Mouse (Mus musculus): ENCODE measurements around the gene Nipal4. TPM values are rescaled to one million over a fixed set of nuclear protein-coding genes. Genes with fewer than 3 reads are reported as not detected.

Gene Nipal4
- polyA plus RNA-seq, 1 experiment from 2014 or later = 1.1 TPM

DNA sequence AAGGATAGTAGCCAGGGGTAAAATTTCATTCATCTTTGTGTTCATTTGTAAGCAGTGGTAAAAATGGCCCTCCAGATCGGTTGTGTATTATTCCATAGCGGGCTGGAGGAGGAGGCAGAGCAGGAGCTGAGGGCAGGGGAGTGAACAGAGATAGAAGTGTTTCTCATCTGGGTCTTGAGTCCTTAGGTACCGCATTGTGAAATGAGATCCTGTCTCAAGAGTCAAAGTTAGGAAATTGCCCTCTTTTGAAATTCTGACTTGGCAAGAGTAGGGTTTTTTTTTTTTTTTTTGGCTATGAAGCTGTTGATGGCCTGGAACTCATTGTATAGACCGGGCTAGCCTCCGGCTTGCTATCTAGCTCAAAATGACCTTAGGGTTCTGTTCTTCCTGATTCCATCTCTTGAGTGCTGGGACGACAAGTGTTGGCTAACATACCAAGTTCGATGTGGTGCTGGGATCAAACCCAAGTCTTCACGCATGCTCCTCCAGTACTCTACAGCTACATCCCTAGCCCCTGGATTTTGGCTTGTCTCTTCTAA, 42.9 kb downstream of the Nipal4 start:
- no peak for ATAC-seq
- Histone ChIP-seq H3K4me1 (replicated peaks) (no peaks in the 10 kb centered on the region), H3K4me2 (replicated peaks) (no peak overlapping the region), H3K9me3 (no peaks in the 10 kb centered on the region), H3K27me3 (no peaks in the 10 kb centered on the region), H3K36me3 (peaks cover 60% of the 10 kb centered on the region), H3K4me3 (replicated peaks) (no peak overlapping the region), H3K27ac (no peak overlapping the region), H3K9ac (replicated peaks) (no peak overlapping the region)
- 93% methylated on average over 8 of the region's 8 CpGs for WGBS

DNA sequence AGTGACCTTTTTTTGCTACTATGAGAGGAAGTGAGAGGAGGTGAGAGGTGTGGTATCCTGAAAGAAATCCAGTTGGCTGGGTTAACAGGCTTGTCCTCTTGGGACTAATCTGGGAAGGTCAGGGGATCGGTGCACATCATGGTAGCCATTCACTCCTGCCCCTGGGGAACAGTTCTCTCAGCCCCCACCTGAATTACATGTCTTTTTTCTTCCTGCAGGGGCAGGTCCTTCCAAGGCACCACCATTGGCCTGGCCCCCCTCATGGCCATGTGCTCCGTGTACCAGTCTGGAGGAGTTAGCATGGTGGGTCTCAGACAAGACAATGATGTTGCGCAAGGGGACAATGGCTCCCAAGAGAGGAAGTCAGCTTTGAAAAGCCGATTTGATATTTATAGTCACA, 43.4 kb downstream of the Nipal4 start:
- no peaks in the 10 kb centered on the region for H3K27me3 ChIP-seq
- no peaks in the 10 kb centered on the region for H3K9me3 ChIP-seq
- no peak overlapping the region for H3K27ac ChIP-seq
- 94% methylated on average over 4 of the region's 4 CpGs for WGBS
- no peak overlapping the region for H3K4me3 ChIP-seq (replicated peaks)
- no peak overlapping the region for H3K9ac ChIP-seq (replicated peaks)
- no peak overlapping the region for H3K4me2 ChIP-seq (replicated peaks)
- no peaks in the 10 kb centered on the region for H3K4me1 ChIP-seq (replicated peaks)
- peaks cover 63% of the 10 kb centered on the region for H3K36me3 ChIP-seq
- no peak for ATAC-seq

DNA sequence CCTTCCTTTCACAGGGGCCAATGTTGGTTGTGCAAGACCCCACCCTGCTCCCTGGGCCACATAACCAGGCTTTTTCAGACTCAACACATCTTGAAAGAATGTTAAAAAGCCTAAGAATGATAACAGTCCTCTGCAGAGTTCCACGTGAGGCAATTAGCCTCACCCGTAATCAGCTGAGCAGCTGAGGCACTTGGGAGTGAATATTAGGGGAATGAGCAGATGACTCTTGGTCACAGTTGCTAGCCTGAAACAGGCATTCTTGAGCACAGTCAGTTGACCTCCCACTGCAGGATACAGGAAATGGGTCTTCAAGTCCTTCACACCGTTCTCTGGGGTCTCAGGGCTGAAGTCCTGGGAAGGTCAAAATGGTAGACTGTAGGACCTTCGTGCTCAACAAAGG, 44.6 kb downstream of the Nipal4 start:
- Histone ChIP-seq H3K9ac (replicated peaks) (no peak overlapping the region), H3K36me3 (peaks cover 54% of the 10 kb centered on the region), H3K4me3 (replicated peaks) (no peak overlapping the region), H3K27me3 (no peaks in the 10 kb centered on the region), H3K27ac (no peak overlapping the region), H3K4me2 (replicated peaks) (no peak overlapping the region), H3K4me1 (replicated peaks) (no peaks in the 10 kb centered on the region), H3K9me3 (no peaks in the 10 kb centered on the region)
- 83% methylated on average over 4 of the region's 4 CpGs for WGBS
- ATAC-seq = no peak

GRCm38 (mm10) chr11:46120084-46120483, 46.2 kb downstream of the Nipal4 start:
- H3K4me2 ChIP-seq (replicated peaks) = no peak overlapping the region
- ATAC-seq = no peak
- no peak overlapping the region for H3K9ac ChIP-seq (replicated peaks)
- H3K36me3 ChIP-seq = peaks cover 52% of the 10 kb centered on the region
- H3K4me3 ChIP-seq (replicated peaks) = no peak overlapping the region
- no peak overlapping the region for H3K27ac ChIP-seq
- no peaks in the 10 kb centered on the region for H3K9me3 ChIP-seq
- no peaks in the 10 kb centered on the region for H3K4me1 ChIP-seq (replicated peaks)
- WGBS = 92% methylated on average over 10 of the region's 10 CpGs
- H3K27me3 ChIP-seq = no peaks in the 10 kb centered on the region

- WGBS = 31% methylated on average over 4 of the region's 4 CpGs
- no peak for ATAC-seq
- Histone ChIP-seq H3K36me3 (peaks cover 50% of the 10 kb centered on the region), H3K9ac (replicated peaks) (no peak overlapping the region), H3K4me1 (replicated peaks) (no peaks in the 10 kb centered on the region), H3K27ac (no peak overlapping the region), H3K27me3 (no peaks in the 10 kb centered on the region), H3K9me3 (no peaks in the 10 kb centered on the region), H3K4me3 (replicated peaks) (no peak overlapping the region), H3K4me2 (replicated peaks) (no peak overlapping the region)
Observed at GRCm38 (mm10) chr11:46119624-46120023, 46.7 kb downstream of the Nipal4 start.

GRCm38 (mm10) chr11:46116510-46116909, 49.8 kb downstream of the Nipal4 start:
- no peaks in the 10 kb centered on the region for H3K27me3 ChIP-seq
- H3K9me3 ChIP-seq = no peaks in the 10 kb centered on the region
- no peak for ATAC-seq
- H3K4me3 ChIP-seq (replicated peaks) = no peak overlapping the region
- 94% methylated on average over 2 of the region's 2 CpGs for WGBS
- no peak overlapping the region for H3K27ac ChIP-seq
- no peak overlapping the region for H3K4me2 ChIP-seq (replicated peaks)
- H3K9ac ChIP-seq (replicated peaks) = no peak overlapping the region
- no peaks in the 10 kb centered on the region for H3K4me1 ChIP-seq (replicated peaks)
- peaks cover 40% of the 10 kb centered on the region for H3K36me3 ChIP-seq

DNA sequence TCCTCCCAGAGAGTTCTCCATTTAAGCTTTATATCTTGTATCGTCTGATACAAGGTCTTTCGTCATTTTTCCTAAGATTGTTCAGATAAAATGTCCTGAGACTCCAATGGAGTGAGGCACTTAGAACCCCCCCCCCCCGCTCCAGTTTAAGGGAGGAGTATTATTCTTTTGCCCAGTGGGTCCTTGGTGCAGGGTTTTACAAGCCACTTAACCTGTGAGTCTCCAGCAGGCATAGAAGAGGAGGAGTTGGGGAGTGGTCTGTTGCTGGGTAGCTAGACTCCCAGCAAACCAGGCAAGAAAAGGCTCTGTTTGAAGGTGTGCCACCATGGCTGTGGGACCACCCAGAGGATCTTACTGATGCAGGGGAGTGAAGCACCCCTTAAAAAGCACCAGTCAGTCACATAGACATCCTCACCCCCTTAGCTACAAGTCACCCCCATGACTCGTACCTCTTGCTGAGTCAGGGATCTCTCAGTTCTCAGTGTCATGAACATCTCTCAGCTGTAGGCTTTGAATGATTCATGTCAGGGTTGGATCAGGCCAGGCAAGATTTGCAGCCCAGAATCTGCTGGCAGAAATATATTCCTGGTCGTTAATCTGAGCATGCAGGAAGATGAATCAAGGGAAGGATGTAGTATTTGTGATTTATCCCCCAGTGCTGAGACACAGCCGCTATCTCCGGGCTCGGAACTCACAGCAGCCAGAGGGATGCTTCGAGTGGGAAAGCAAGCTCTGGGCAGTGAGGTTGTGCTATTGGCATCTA, 50.7 kb downstream of the Nipal4 start:
- Histone ChIP-seq H3K9ac (replicated peaks) (no peak overlapping the region), H3K27me3 (no peaks in the 10 kb centered on the region), H3K4me2 (replicated peaks) (no peak overlapping the region), H3K36me3 (peaks cover 37% of the 10 kb centered on the region), H3K4me3 (replicated peaks) (no peak overlapping the region), H3K27ac (no peak overlapping the region), H3K4me1 (replicated peaks) (no peaks in the 10 kb centered on the region), H3K9me3 (no peaks in the 10 kb centered on the region)
- no peak for ATAC-seq
- WGBS = 84% methylated on average over 9 of the region's 9 CpGs

GRCm38 (mm10) chr11:46115011-46115410, 51.3 kb downstream of the Nipal4 start:
- no peak overlapping the region for H3K27ac ChIP-seq
- no peaks in the 10 kb centered on the region for H3K9me3 ChIP-seq
- H3K9ac ChIP-seq (replicated peaks) = no peak overlapping the region
- 61% methylated on average over 4 of the region's 4 CpGs for WGBS
- H3K4me1 ChIP-seq (replicated peaks) = no peaks in the 10 kb centered on the region
- no peak overlapping the region for H3K4me2 ChIP-seq (replicated peaks)
- no peak overlapping the region for H3K4me3 ChIP-seq (replicated peaks)
- peaks cover 36% of the 10 kb centered on the region for H3K36me3 ChIP-seq
- ATAC-seq = no peak
- H3K27me3 ChIP-seq = no peaks in the 10 kb centered on the region

- no peak for ATAC-seq
- Histone ChIP-seq H3K9me3 (no peaks in the 10 kb centered on the region), H3K27ac (no peak overlapping the region), H3K27me3 (no peaks in the 10 kb centered on the region), H3K36me3 (peaks cover 28% of the 10 kb centered on the region), H3K9ac (replicated peaks) (no peak overlapping the region), H3K4me1 (replicated peaks) (no peaks in the 10 kb centered on the region), H3K4me2 (replicated peaks) (no peak overlapping the region), H3K4me3 (replicated peaks) (no peak overlapping the region)
- 89% methylated on average over 7 of the region's 7 CpGs for WGBS
Observed at GRCm38 (mm10) chr11:46114221-46114620, 52.1 kb downstream of the Nipal4 start.

DNA sequence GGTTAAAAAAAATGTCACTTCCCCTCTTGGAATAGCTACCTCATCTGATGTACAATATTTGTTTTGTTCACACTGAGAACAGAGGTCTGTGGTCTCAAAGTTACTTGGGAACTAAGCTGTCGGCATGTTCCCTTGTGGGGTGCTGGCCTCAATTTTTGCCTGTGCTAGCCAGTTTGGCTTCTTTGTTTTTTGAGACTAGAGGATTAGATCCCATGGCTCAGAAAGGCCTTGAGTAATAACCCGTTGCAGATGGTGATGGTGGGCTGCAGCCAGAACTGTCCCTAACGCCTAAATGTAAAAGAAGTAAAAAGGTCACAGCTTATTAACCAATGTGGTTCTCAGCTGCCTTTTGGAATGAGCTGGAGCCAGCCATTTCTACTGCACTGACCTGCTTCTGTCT, 53.1 kb downstream of the Nipal4 start:
- H3K4me2 ChIP-seq (replicated peaks) = no peak overlapping the region
- no peaks in the 10 kb centered on the region for H3K9me3 ChIP-seq
- no peak overlapping the region for H3K9ac ChIP-seq (replicated peaks)
- no peak for ATAC-seq
- H3K4me3 ChIP-seq (replicated peaks) = no peak overlapping the region
- H3K27ac ChIP-seq = no peak overlapping the region
- H3K27me3 ChIP-seq = no peaks in the 10 kb centered on the region
- 78% methylated on average over 3 of the region's 3 CpGs for WGBS
- H3K36me3 ChIP-seq = peaks cover 19% of the 10 kb centered on the region
- H3K4me1 ChIP-seq (replicated peaks) = no peaks in the 10 kb centered on the region

- Histone ChIP-seq H3K36me3 (peaks cover 14% of the 10 kb centered on the region), H3K4me2 (replicated peaks) (no peak overlapping the region), H3K4me1 (replicated peaks) (no peaks in the 10 kb centered on the region), H3K9ac (replicated peaks) (no peak overlapping the region), H3K27ac (no peak overlapping the region), H3K9me3 (no peaks in the 10 kb centered on the region), H3K27me3 (no peaks in the 10 kb centered on the region), H3K4me3 (replicated peaks) (no peak overlapping the region)
- WGBS = 95% methylated on average over 1 of the region's 1 CpGs
- ATAC-seq = no peak
Observed at GRCm38 (mm10) chr11:46110945-46111287, 55.4 kb downstream of the Nipal4 start.

- ATAC-seq = no peak
- no peak overlapping the region for H3K4me2 ChIP-seq (replicated peaks)
- 87% methylated on average over 8 of the region's 8 CpGs for WGBS
Observed at GRCm38 (mm10) chr11:46110156-46110944, 56.0 kb downstream of the Nipal4 start.

More at GRCm38 (mm10) chr11:46110156-46110944, 56.0 kb downstream of the Nipal4 start:
- no peak overlapping the region for H3K9ac ChIP-seq (replicated peaks)
- H3K36me3 ChIP-seq = peaks cover 12% of the 10 kb centered on the region
- no peaks in the 10 kb centered on the region for H3K4me1 ChIP-seq (replicated peaks)
- no peak overlapping the region for H3K27ac ChIP-seq
- no peaks in the 10 kb centered on the region for H3K27me3 ChIP-seq
- H3K9me3 ChIP-seq = no peaks in the 10 kb centered on the region
- H3K4me3 ChIP-seq (replicated peaks) = no peak overlapping the region

Measured in midbrain, embryonic 13.5 days (tissue).